Mouse (Mus musculus) MEL (cell line): Measurements from ENCODE around the gene Ptprh.

Experiments used
- CTCF ChIP-seq, 3 experiments: IDR thresholded peaks in 2 of 3; conservative IDR thresholded peaks in 1 of 3; 2 replicates each; pipeline ENCODE4 v1.5.1; 2011 to 2012; ENCODE audit warnings: low read length in 3 of 3, low read depth in 2 of 3, mild to moderate bottlenecking in 2 of 3, improper control_type of control experiment in 1 of 3, inconsistent platforms in 1 of 3, mixed read lengths in 1 of 3, moderate library complexity in 1 of 3; ENCODE audit not compliant: control insufficient read depth in 1 of 3, insufficient read depth in 1 of 3, poor library complexity in 1 of 3, severe bottlenecking in 1 of 3
- E2F4 ChIP-seq: IDR thresholded peaks from 2 replicates; pipeline ENCODE4 v1.6.1; 2011; ENCODE audit warnings: low read depth, low read length, improper control_type of control experiment, borderline replicate concordance
- GATA1 ChIP-seq: IDR thresholded peaks from 2 replicates; pipeline ENCODE4 v1.6.1; 2011; ENCODE audit warnings: low read depth, low read length, improper control_type of control experiment
- MXI1 ChIP-seq: IDR thresholded peaks from 2 replicates; pipeline ENCODE4 v1.6.1; 2011; ENCODE audit warnings: mild to moderate bottlenecking, low read depth, low read length, improper control_type of control experiment
- MYB ChIP-seq: IDR thresholded peaks from 2 replicates; pipeline ENCODE4 v1.6.1; 2011; ENCODE audit warnings: mild to moderate bottlenecking, low read depth, low read length, improper control_type of control experiment
- POLR2A ChIP-seq, 2 experiments: IDR thresholded peaks; 2 replicates each; pipeline ENCODE4 v1.6.1; 2011 to 2012; ENCODE audit warnings: low read length in 2 of 2, mild to moderate bottlenecking in 2 of 2, control low read depth in 1 of 2, improper control_type of control experiment in 1 of 2, low read depth in 1 of 2, moderate library complexity in 1 of 2; ENCODE audit not compliant: control insufficient read depth in 1 of 2, insufficient read depth in 1 of 2, poor library complexity in 1 of 2
- RCOR1 ChIP-seq: IDR thresholded peaks from 2 replicates; pipeline ENCODE4 v1.6.1; 2012; ENCODE audit warnings: low read depth, mild to moderate bottlenecking, inconsistent platforms, low read length, improper control_type of control experiment
- UBTF ChIP-seq: IDR thresholded peaks from 2 replicates; pipeline ENCODE4 v1.6.1; 2012; ENCODE audit warnings: low read depth, mild to moderate bottlenecking, inconsistent platforms, low read length, improper control_type of control experiment, moderate library complexity, borderline replicate concordance; ENCODE audit not compliant: insufficient read depth
- ZC3H11A ChIP-seq: IDR thresholded peaks from 2 replicates; pipeline ENCODE4 v1.6.1; 2012; ENCODE audit warnings: low read depth, mild to moderate bottlenecking, inconsistent platforms, low read length, improper control_type of control experiment
- ZMIZ1 ChIP-seq: IDR thresholded peaks from 2 replicates; pipeline ENCODE4 v1.6.1; 2012; ENCODE audit warnings: low read depth, mild to moderate bottlenecking, inconsistent platforms, low read length, improper control_type of control experiment, moderate library complexity
- ZNF384 ChIP-seq: IDR thresholded peaks from 2 replicates; pipeline ENCODE4 v1.6.1; 2012; ENCODE audit warnings: low read depth, mild to moderate bottlenecking, inconsistent platforms, low read length, improper control_type of control experiment

DNA sequence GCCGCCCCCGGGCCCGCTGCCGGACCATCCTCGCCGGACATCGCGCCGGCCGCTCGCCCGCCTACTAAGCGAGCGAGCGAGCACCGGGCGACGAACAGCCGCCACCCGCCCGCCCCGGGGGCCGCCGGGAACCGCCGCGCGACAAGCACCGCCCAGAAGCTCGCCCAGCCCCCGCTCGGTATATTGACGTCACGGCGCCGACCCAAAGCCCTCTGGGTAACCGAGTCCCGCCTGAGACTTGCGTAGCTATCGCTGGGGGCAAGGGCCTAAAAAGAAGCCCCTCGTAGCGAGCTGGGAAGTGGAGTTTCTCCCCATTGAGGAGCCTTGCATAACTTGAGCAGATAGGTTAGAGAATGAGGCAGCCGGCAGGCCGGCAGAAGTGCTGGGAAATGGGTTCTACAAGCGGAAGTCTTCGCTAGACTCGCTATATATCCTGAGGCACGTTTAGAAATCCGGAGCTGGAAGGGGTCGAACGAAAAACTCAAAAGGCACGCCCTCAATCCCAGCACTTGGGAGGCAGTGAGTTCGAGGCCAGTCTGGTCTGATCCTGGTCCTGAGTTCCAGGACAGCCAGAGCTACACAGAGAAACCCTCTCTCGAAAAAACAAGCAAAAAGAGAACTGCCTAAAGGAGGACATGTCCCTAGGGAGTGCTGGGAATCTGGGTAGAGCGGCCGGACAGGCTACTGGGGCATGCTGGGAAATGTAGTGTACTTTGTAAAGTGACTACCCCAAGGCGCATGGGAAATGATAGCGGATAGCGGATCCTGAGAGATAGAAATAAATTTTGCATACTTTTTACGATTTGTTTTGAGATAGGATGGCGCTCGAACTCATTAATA is 102.1 kb downstream of the Ptprh start, which contains the start of gene Ppp1r12c:
- 0 out of 6 replicates have a peak, but pooled peaks of 1 of the 3 experiments have one; percentile 0 for TF ChIP-seq CTCF (IDR thresholded peaks at IDR 0.05 in 2 of 3, conservative IDR thresholded peaks at IDR 0.05 in 1 of 3; ENCODE audit: control insufficient read depth in 1 of 3, insufficient read depth in 1 of 3, low read depth in 2 of 3, low read length in 3 of 3, poor library complexity in 1 of 3, severe bottlenecking in 1 of 3)
- peak; percentile 73 for TF ChIP-seq MXI1
- TF ChIP-seq UBTF: no peak
- peak; percentile 68 for TF ChIP-seq ZMIZ1
- no peak for TF ChIP-seq ZC3H11A
- TF ChIP-seq MYB: 0 out of 2 replicates have a peak, but pooled peaks have one; percentile 9
- TF ChIP-seq E2F4: no peak
- peak; percentile 35; the same call in 1 of the 2 replicates for TF ChIP-seq GATA1
- TF ChIP-seq POLR2A (IDR thresholded peaks at IDR 0.05; ENCODE audit: control insufficient read depth in 1 of 2, insufficient read depth in 1 of 2, low read depth in 1 of 2, low read length in 2 of 2, poor library complexity in 1 of 2): peak; percentile 73 to 91
- no peak for TF ChIP-seq ZNF384
- TF ChIP-seq RCOR1: no peak
